ENCODE assay signal across 8 mouse cellular contexts in the genomic region with DNA sequence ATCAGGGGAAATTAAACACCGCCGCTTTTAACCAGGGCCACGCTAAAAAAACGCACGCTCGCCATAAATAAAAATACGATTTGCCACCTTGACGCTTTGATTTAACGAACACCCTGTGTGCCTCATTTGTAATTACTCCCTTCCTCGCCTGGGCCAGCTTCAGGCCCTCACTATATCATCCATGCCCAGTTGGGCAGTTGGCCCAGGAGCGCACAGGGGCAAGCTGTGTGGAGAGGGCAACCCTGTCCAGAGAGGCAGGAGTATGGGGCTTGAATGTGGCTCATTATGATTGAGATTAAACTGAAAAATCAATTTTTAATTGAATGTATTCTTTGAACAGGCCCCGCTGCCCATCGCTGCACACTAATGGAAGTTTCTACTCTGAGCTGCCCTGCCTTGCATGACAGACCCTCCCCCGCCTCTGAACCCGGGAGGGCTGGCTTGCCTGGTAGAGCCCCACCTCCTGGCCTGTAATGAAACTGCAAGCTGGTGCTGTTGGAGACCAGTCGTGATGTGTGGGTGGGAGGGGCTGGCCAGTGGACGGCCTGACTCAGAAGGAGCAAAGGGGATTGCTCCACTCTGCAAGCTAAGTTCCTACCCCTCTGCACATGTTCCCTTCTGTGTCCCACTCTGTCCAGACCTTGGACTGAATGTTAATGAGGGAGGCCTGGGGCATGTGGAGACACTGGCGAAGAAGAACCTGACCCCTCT. TPM values are rescaled to one million over a fixed set of nuclear protein-coding genes. Genes with fewer than 3 reads are reported as not detected.
DNase-seq lines count a peak whose midpoint lies in the region; ATAC-seq and TF ChIP-seq lines count a peak whose summit lies in the region.

No protein-coding gene starts in this region.

- H3K9ac ChIP-seq in ES-E14 (ENCODE audit: insufficient read depth, low read depth, low read length, poor library complexity, severe bottlenecking), result no peak overlapping the region
- 0 out of 2 replicates have a peak overlapping the region, but pooled peaks have one; percentile 19 for H3K9ac ChIP-seq in hindbrain, embryonic 13.5 days

- peak; percentile 38; the same call in 1 of the 2 replicates for ATAC-seq in hindbrain, embryonic 13.5 days (ENCODE audit: low FRiP score)

- no peaks in the 10 kb centered on the region for H3K36me3 ChIP-seq in ES-E14 (ENCODE audit: control insufficient read depth, insufficient read depth, low read length, poor library complexity, severe bottlenecking)
- H3K36me3 ChIP-seq in hindbrain, embryonic 13.5 days, result no peaks in the 10 kb centered on the region

- intact Hi-C loops in left cerebral cortex, adult 2 months (cut with DNase I), result no loop called here
- intact Hi-C loops in left cerebral cortex, postnatal 36 days (cut with DNase I), result no loop called here

- H3K4me1 ChIP-seq in ES-E14 (ENCODE audit: control insufficient read depth in 2 of 2, insufficient read depth in 2 of 2, low read length in 2 of 2, poor library complexity in 1 of 2), result peaks cover 2 to 16% of the 10 kb centered on the region in 2 experiments; a peak in 2 of 4 replicates
- peaks cover 77% of the 10 kb centered on the region for H3K4me1 ChIP-seq in hindbrain, embryonic 13.5 days (replicated peaks)

- H3K27ac ChIP-seq in left cerebral cortex, adult 2 months, result no peak overlapping the region
- no peak overlapping the region for H3K27ac ChIP-seq in ES-E14 (ENCODE audit: insufficient read depth, low read depth, low read length, poor library complexity, severe bottlenecking)
- peak overlapping the region; percentile 49; the same call in 1 of the 2 replicates for H3K27ac ChIP-seq in hindbrain, embryonic 13.5 days

- no peaks in the 10 kb centered on the region for H3K27me3 ChIP-seq in hindbrain, embryonic 13.5 days

- H3K4me2 ChIP-seq in hindbrain, embryonic 13.5 days, result no peak overlapping the region

- H3K4me3 ChIP-seq in left cerebral cortex, adult 2 months, result no peak overlapping the region
- no peak overlapping the region for H3K4me3 ChIP-seq in ES-E14 (ENCODE audit: insufficient read depth in 1 of 2, low read depth in 1 of 2, low read length in 2 of 2, poor library complexity in 1 of 2, severe bottlenecking in 1 of 2)
- H3K4me3 ChIP-seq in hindbrain, embryonic 13.5 days, result no peak overlapping the region

- peak in 1 of 2 experiments; percentile 47 for DNase-seq in left cerebral cortex, adult 2 months (ENCODE audit: extremely low spot score in 1 of 2, low spot score in 2 of 2)
- no peak for DNase-seq in left cerebral cortex, postnatal 36 days (ENCODE audit: low spot score in 2 of 2)
- peak; percentile 60 for DNase-seq in ES-E14 (ENCODE audit: low read depth, low spot score)
- DNase-seq in brain, adult 2 months (ENCODE audit: low read depth, low spot score), result peak; percentile 52
- peak; percentile 10 for DNase-seq in lung, postnatal 36 days
- peak; percentile 29 to 41 for DNase-seq in thymus, postnatal 36 days
- DNase-seq in right cerebral cortex, adult 2 months (ENCODE audit: low spot score in 2 of 2), result no peak

- no peaks in the 10 kb centered on the region for H3K9me3 ChIP-seq in ES-E14 (ENCODE audit: control insufficient read depth, insufficient read depth, low read depth, low read length)
- no peaks in the 10 kb centered on the region for H3K9me3 ChIP-seq in hindbrain, embryonic 13.5 days

- in situ Hi-C loops in ES-E14 (cut with MboI; ENCODE audit: low sequenced_read_pairs in 2 of 2, unreplicated experiment in 2 of 2), result no loop called here

- 33% methylated on average over 18 of the region's 18 CpGs for WGBS in hindbrain, embryonic 13.5 days

- TF ChIP-seq CTCF in left cerebral cortex, adult 2 months (IDR thresholded peaks at IDR 0.05), result peak; percentile 59

TF ChIP-seq in ES-E14, 5 proteins besides CTCF, POLR2A, EP300 and RAD21:
- no peak for TF ChIP-seq MAFK (IDR thresholded peaks at IDR 0.05; ENCODE audit: insufficient read depth, low read depth, low read length)
- no peak for TF ChIP-seq ZNF384 (IDR thresholded peaks at IDR 0.05; ENCODE audit: low read depth, low read length)
- TF ChIP-seq HCFC1 (IDR thresholded peaks at IDR 0.05; ENCODE audit: borderline replicate concordance, insufficient read depth, low read length), result no peak
- no peak for TF ChIP-seq ZC3H11A (IDR thresholded peaks at IDR 0.05; ENCODE audit: borderline replicate concordance, low read depth, low read length)
- no peak for TF ChIP-seq CHD2 (IDR thresholded peaks at IDR 0.05; ENCODE audit: low read depth, low read length)

RNA-seq across cellular contexts. Expression of a gene that starts 57.9 kb away (rescaled TPM):
- 10 to 100 TPM; 11.0 to 12.4 TPM for total RNA-seq in left cerebral cortex, adult 2 months (2021)
- 10 to 100 TPM; 10.8 to 11.1 TPM for total RNA-seq in left cerebral cortex, postnatal 36 days (2021)
- 10.8 and 16.2 TPM in 2 replicates for total RNA-seq in ES-E14 (2012; rRNA removed)
- polyA plus RNA-seq in hindbrain, embryonic 13.5 days (2015; fragmentation: Nextera tagmentation; extraction: Ambion mirVana), result 7.0 and 7.1 TPM in 2 replicates

Comparison
In these comparisons a context has a peak if more than half of its experiments do, and no peak if none do; other contexts are left out.
1. DNase-seq: peak in ES-E14 (single experiment), brain, adult 2 months (single experiment), lung, postnatal 36 days (single experiment) and thymus, postnatal 36 days (2 of 2); none in left cerebral cortex, postnatal 36 days (0 of 2) and right cerebral cortex, adult 2 months (0 of 2).